Mouse (Mus musculus): ENCODE data around the gene Arl14.

Gene Arl14

GRCm38 (mm10) chr3:69271812-69272211 is 49.6 kb downstream of the Arl14 start:
- no peak for DNase-seq (ENCODE audit: low read depth, low spot score)

Measured in ES-CJ7 (cell line).